Mouse (Mus musculus) limb, embryonic 11.5 days (tissue): Measurements from ENCODE around the gene Ubtd1. TPM values are rescaled to one million over a fixed set of nuclear protein-coding genes. Genes with fewer than 3 reads are reported as not detected.

Experiments used
- ATAC-seq: fragments of 200-750 bp; cut with Nextera tagmentation; 2 replicates; pipeline ENCODE4 v1.8.0; 2017; ENCODE audit warnings: low read depth; ENCODE audit not compliant: insufficient number of reproducible peaks, low FRiP score, low TSS enrichment
- DNase-seq: peaks from one replicate; pipeline ENCODE4 v3.0.0-alpha.2; 2015; ENCODE audit warnings: low spot score
- H3K27ac ChIP-seq: fragments of 300-500 bp; sonication (generic); replicated peaks from 2 replicates; pipeline ENCODE4 v1.5.1; 2014; ENCODE audit warnings: low read depth, mild to moderate bottlenecking, low read length
- H3K27me3 ChIP-seq: fragments of 300-500 bp; sonication (generic); 2 replicates; pipeline ENCODE4 v1.6.1; 2014; ENCODE audit warnings: mild to moderate bottlenecking, low read length, mixed read lengths; ENCODE audit not compliant: control insufficient read depth, insufficient read depth
- H3K36me3 ChIP-seq: fragments of 300-500 bp; sonication (generic); 2 replicates; pipeline ENCODE4 v1.6.1; 2014; ENCODE audit warnings: mild to moderate bottlenecking, low read length, moderate library complexity, mixed read lengths; ENCODE audit not compliant: control insufficient read depth, insufficient read depth
- H3K4me1 ChIP-seq: fragments of 300-500 bp; sonication (generic); 2 replicates; pipeline ENCODE4 v1.6.1; 2014; ENCODE audit warnings: low read length, mixed read lengths; ENCODE audit not compliant: control insufficient read depth, insufficient read depth
- H3K4me2 ChIP-seq: fragments of 300-500 bp; sonication (generic); 2 replicates; pipeline ENCODE4 v1.6.1; 2014; ENCODE audit warnings: low read depth, mild to moderate bottlenecking, moderate library complexity; ENCODE audit not compliant: severe bottlenecking
- H3K4me3 ChIP-seq: fragments of 300-500 bp; sonication (generic); 2 replicates; pipeline ENCODE4 v1.5.1; 2014; ENCODE audit warnings: low read depth, low read length
- H3K9ac ChIP-seq: fragments of 300-500 bp; sonication (generic); 2 replicates; pipeline ENCODE4 v1.6.1; 2014; ENCODE audit warnings: mild to moderate bottlenecking, low read length
- H3K9me3 ChIP-seq: fragments of 300-500 bp; sonication (generic); 2 replicates; pipeline ENCODE4 v1.6.1; 2016; ENCODE audit warnings: low read length; ENCODE audit not compliant: control insufficient read depth
- WGBS: fragments of 180-500 bp; shearing (Covaris S2); extraction: QIAGEN DNeasy Blood & Tissue Kit; methylation state at CpG from one replicate; pipeline ENCODE4 v1.1.7; 2014; 5-methylcytosine and 5-hydroxymethylcytosine counted together
- polyA plus RNA-seq: library from polyadenylated mRNA; unstranded; fragments of >200 nt; fragmentation: Nextera tagmentation; extraction: Ambion mirVana; gene quantifications from 2 replicates; pipeline ENCODE4 v1.2.1, GENCODE M21; 2014

The Ubtd1 gene
- polyA plus RNA-seq, 1 experiment from 2014 or later, result 10.1 TPM

GRCm38 (mm10) chr19:42051948-42052347 lies 70.4 kb downstream of the Ubtd1 start, which contains the start of gene 4933411K16Rik:
4933411K16Rik (plus strand) TSS chr19:42052248.
- H3K9ac ChIP-seq, result no peak within 1 kb of the TSS
- H3K36me3 ChIP-seq, result no peaks in the 10 kb centered on the region
- no peak within 1 kb of the TSS for H3K27ac ChIP-seq

DNA sequence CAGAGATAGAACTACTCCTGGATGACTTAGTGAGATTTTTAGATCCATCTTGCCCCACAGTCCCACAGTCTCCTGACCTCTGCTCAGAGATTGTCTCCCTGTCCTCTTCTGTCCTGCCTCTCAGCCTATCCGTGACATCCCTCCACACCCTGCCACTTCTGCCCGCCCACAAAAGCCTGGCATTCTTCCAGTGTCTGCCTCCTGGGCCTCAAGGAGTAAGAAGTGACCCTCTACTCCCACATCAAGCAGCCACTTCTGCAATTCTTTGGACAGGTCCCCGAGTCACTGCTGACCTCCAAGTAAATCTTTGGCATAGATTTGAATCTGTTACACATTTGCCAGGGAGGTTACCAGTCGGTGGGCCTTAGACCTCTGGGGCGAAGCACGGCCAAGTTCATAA lies 72.7 kb downstream of the Ubtd1 start:
- Histone ChIP-seq H3K4me2 (no peak overlapping the region), H3K4me3 (no peak overlapping the region), H3K9me3 (no peaks in the 10 kb centered on the region), H3K27me3 (no peaks in the 10 kb centered on the region), H3K9ac (no peak overlapping the region), H3K36me3 (no peaks in the 10 kb centered on the region), H3K27ac (no peak overlapping the region), H3K4me1 (no peaks in the 10 kb centered on the region)
- ATAC-seq (no peak), DNase-seq (no peak)
- 85% methylated on average over 6 of the region's 6 CpGs for WGBS

More at GRCm38 (mm10) chr19:42051948-42052347, 70.4 kb downstream of the Ubtd1 start, which contains the start of gene 4933411K16Rik:
- H3K9me3 ChIP-seq, result no peaks in the 10 kb centered on the region
- H3K27me3 ChIP-seq, result no peaks in the 10 kb centered on the region
- H3K4me3 ChIP-seq, result no peak within 1 kb of the TSS
- no peaks in the 10 kb centered on the region for H3K4me1 ChIP-seq
- no peak for ATAC-seq
- no peak for DNase-seq
- H3K4me2 ChIP-seq, result no peak within 1 kb of the TSS
- WGBS, result 78% methylated on average over 4 of the region's 4 CpGs

DNA sequence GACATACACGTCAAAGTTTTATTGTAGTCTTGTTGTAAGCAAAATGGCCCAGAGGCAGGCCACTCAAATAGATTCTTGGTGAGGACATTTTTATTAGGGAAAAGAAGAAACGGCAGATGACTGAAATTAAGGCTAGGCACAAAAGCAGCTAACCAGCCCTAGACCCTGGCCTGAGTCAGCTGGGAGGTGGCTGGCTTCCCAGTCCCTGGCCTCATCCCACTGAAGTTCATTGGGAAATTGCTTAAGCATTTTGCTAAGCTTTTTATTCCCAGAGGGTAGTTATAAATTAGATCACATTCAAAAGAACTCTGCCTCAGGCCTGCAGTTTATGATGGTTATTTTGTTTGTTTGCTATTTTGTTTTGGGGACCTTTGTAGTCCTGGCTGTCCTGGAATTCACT lies 74.3 kb downstream of the Ubtd1 start:
- no peak overlapping the region for H3K27ac ChIP-seq
- no peak overlapping the region for H3K4me3 ChIP-seq
- no peaks in the 10 kb centered on the region for H3K9me3 ChIP-seq
- DNase-seq (no peak), ATAC-seq (no peak)
- H3K4me1 ChIP-seq, result no peaks in the 10 kb centered on the region
- H3K27me3 ChIP-seq, result no peaks in the 10 kb centered on the region
- H3K9ac ChIP-seq, result no peak overlapping the region
- no peak overlapping the region for H3K4me2 ChIP-seq
- WGBS, result 68% methylated on average over 2 of the region's 2 CpGs
- no peaks in the 10 kb centered on the region for H3K36me3 ChIP-seq

DNA sequence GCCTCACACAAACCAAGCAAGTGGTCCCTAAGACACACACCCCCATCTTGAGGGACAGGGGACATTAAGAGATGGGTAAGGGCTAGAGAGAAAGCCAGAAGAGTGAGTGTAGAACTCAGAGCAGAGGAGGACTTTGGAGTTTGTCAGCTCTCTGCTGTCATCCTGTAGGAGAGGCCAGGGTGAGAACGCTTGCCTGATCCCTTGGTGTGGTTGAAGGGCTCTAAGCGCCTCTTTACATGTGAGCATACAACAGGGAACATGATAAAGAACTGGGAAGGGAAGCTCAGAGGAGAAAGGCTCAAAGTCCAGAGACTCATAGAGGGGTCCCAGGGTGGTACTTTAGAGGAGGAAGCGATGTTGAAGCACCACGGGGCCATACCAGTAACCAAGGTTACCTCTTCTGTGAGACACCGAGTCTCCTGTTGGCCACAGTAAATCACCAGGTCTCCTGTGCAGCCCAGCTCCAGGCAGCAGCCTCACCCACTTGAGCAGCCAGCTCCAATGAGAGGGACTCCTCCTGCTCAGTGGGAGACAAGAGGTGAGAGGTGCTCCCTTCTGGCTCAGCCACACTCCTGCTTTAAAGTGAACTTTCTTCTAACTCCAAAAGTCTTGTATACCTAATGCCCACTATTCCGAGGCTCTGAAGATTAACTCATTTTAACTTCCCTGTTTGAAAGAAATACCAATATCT lies 75.3 kb downstream of the Ubtd1 start:
- Histone ChIP-seq H3K4me3 (no peak overlapping the region), H3K4me1 (no peaks in the 10 kb centered on the region), H3K27me3 (no peaks in the 10 kb centered on the region), H3K9ac (no peak overlapping the region), H3K9me3 (no peaks in the 10 kb centered on the region), H3K36me3 (no peaks in the 10 kb centered on the region), H3K4me2 (no peak overlapping the region), H3K27ac (no peak overlapping the region)
- no peak for DNase-seq
- WGBS, result 70% methylated on average over 6 of the region's 6 CpGs
- ATAC-seq, result no peak

DNA sequence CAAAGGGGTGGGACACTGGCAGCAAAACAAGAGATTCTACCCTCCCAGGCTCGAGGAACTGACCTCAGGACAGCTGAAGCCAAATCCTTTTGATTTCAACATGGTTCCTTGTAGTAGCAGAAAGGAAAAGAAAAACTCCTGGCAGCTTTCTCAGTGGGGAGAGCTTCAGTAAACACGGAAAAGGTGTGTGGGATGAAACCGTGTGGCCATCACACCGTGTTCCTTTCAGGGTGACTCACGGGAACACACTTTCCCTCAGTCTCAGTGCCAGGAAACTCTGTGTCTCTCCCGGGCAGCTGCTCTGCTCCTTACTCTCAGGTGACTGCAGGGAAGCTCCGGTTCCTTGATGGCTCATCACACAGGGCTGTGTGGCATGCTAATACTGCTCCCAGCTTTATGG lies 76.9 kb downstream of the Ubtd1 start:
- ATAC-seq, result no peak
- H3K27me3 ChIP-seq, result no peaks in the 10 kb centered on the region
- no peaks in the 10 kb centered on the region for H3K36me3 ChIP-seq
- no peak overlapping the region for H3K9ac ChIP-seq
- H3K4me3 ChIP-seq, result no peak overlapping the region
- H3K9me3 ChIP-seq, result no peaks in the 10 kb centered on the region
- DNase-seq, result no peak
- no peak overlapping the region for H3K27ac ChIP-seq
- no peak overlapping the region for H3K4me2 ChIP-seq
- H3K4me1 ChIP-seq, result no peaks in the 10 kb centered on the region
- WGBS, result 59% methylated on average over 7 of the region's 7 CpGs

DNA sequence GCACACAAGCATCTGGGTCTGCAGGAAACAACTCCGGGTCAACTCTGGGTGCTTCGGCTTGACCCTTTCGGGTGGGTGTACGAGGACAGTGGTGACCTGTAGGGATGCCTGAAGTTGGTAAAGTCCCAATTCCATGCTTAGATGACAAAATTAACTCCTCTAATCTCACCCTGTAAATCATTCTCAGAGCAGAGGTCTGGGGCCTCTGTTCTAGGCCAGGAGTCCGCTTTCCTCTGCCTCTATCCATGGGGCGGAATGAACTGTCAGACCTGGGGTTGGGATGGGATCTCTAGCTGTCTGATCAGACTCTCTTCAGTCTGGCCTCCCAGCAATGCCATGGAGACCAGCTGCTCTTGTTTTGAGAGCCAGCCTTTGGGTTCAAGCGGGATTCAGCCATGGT lies 79.9 kb downstream of the Ubtd1 start:
- Histone ChIP-seq H3K4me2 (no peak overlapping the region), H3K9ac (no peak overlapping the region), H3K27me3 (no peaks in the 10 kb centered on the region), H3K4me1 (no peaks in the 10 kb centered on the region), H3K27ac (no peak overlapping the region), H3K4me3 (no peak overlapping the region), H3K36me3 (no peaks in the 10 kb centered on the region), H3K9me3 (no peaks in the 10 kb centered on the region)
- ATAC-seq, result no peak
- no peak for DNase-seq
- WGBS, result 84% methylated on average over 7 of the region's 7 CpGs

DNA sequence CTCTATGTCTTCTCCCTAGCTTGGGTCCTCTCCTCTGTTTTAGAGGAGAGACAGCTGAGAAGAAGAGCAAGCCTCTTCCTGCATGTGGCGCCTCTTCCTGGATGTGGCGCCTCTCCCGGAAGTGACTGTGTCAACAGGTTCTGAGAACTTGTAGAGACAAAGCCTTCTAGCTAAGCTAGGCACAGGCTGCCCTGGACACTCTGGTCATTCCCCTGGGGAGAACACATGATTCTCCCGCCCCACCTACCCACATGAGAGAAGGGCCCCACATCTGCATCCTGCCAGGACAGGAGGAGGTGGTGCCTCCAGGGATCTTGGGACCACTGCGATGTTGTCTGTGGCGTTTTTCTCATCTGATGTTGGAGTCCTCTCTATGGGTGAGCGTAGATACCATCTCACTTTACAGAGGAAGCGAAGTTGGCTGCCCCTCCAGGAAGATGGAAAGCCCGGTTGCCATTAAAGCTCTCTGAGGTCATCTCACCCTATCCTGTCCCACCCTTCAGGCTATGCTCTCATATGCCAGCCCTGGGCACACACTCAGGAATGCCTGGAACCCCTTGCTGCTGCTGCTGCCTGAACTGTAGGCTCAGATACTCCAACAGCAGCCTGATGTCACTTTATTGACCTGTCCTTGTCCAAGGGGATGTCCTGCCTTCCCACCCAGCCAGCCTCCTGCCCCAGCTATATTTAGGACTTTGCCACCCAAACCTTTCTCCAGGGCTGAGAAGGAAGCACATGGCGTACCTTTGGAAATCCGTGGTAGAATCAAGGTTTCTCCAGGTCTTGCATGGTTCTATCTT lies 87.1 kb downstream of the Ubtd1 start:
- no peaks in the 10 kb centered on the region for H3K36me3 ChIP-seq
- no peaks in the 10 kb centered on the region for H3K4me1 ChIP-seq
- no peaks in the 10 kb centered on the region for H3K9me3 ChIP-seq
- no peak for ATAC-seq
- no peak for DNase-seq
- H3K4me3 ChIP-seq, result no peak overlapping the region
- H3K9ac ChIP-seq, result no peak overlapping the region
- 84% methylated on average over 11 of the region's 11 CpGs for WGBS
- no peak overlapping the region for H3K27ac ChIP-seq
- H3K27me3 ChIP-seq, result no peaks in the 10 kb centered on the region
- H3K4me2 ChIP-seq, result no peak overlapping the region

- Histone ChIP-seq H3K27me3 (no peaks in the 10 kb centered on the region), H3K4me2 (no peak overlapping the region), H3K27ac (no peak overlapping the region), H3K4me1 (no peaks in the 10 kb centered on the region), H3K4me3 (no peak overlapping the region), H3K9ac (no peak overlapping the region), H3K9me3 (no peaks in the 10 kb centered on the region), H3K36me3 (no peaks in the 10 kb centered on the region)
- ATAC-seq (no peak), DNase-seq (no peak)
- WGBS, result 62% methylated on average over 6 of the region's 6 CpGs
Measured at GRCm38 (mm10) chr19:42069241-42069525, 87.6 kb downstream of the Ubtd1 start.
